Mouse (Mus musculus): ENCODE data around the gene Fam78a. TPM values are rescaled to one million over a fixed set of nuclear protein-coding genes. Genes with fewer than 3 reads are reported as not detected.

Gene Fam78a
- total and polyA plus RNA-seq, 3 experiments: 0.07 to 0.47 (median 0.21) TPM

DNA sequence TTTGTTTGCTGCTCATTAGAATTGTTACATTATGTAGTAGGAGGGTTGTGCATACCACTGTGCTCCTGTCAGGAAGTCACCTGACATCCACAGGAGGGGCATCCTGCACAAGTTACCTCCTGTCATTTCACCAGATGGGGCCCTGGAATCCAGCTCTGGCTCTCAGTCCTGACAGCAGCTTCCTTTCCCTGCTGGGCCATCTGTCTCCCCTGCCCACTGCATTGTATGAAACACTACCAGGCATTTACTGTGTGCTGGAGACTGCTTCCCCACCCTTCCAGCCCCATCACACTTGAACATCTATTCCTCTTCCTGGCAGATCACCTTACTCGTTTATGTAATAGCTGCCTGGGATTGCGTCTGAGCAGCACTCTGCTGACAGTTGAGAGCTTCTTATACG lies 55.0 kb downstream of the Fam78a start:
- dilution Hi-C loops (cut with MboI; ENCODE audit: extremely low pct_ligation_motif_present, extremely low pct_unique_long_range_greater_than_20kb, low sequenced_read_pairs) (no loop called here), in situ Hi-C loops (cut with MboI; ENCODE audit: low pct_ligation_motif_present, low pct_unique_long_range_greater_than_20kb, low sequenced_read_pairs) (no loop called here)
- Histone ChIP-seq H3K9me3 (replicated peaks; ENCODE audit: low read length) (no peaks in the 10 kb centered on the region), H3K27ac (ENCODE audit: insufficient read depth, low read depth) (no peak overlapping the region), H3K4me1 (ENCODE audit: control insufficient read depth in 1 of 2, insufficient read depth in 2 of 2) (peaks cover 0 to 4% of the 10 kb centered on the region in 2 experiments; a peak in 2 of 4 replicates), H3K9ac (ENCODE audit: insufficient read depth, low read depth) (no peak overlapping the region), H3K4me3 (replicated peaks in 1 of 3; ENCODE audit: low read depth in 2 of 3, low read length in 2 of 3, poor library complexity in 1 of 3) (no peak overlapping the region), H3K79me2 (replicated peaks; ENCODE audit: control insufficient read depth, extremely low read depth, insufficient read depth, poor library complexity, severe bottlenecking) (no peaks in the 10 kb centered on the region), H3K27me3 (replicated peaks) (no peaks in the 10 kb centered on the region), H3K36me3 (replicated peaks in 1 of 2; ENCODE audit: control insufficient read depth in 1 of 2, insufficient read depth in 1 of 2, low read length in 1 of 2) (peaks cover 73 to 93% of the 10 kb centered on the region in 2 experiments), H3K4me2 (ENCODE audit: insufficient read depth, low read depth, poor library complexity, severe bottlenecking) (no peak overlapping the region)
- DNase-seq (ENCODE audit: extremely low read depth): no peak
- TF ChIP-seq POLR2A (IDR thresholded peaks at IDR 0.05; ENCODE audit: low read depth, low read length): no peak
- TF ChIP-seq GABPA (IDR thresholded peaks at IDR 0.05; ENCODE audit: insufficient replicate concordance, low read depth, low read length): no peak

DNA sequence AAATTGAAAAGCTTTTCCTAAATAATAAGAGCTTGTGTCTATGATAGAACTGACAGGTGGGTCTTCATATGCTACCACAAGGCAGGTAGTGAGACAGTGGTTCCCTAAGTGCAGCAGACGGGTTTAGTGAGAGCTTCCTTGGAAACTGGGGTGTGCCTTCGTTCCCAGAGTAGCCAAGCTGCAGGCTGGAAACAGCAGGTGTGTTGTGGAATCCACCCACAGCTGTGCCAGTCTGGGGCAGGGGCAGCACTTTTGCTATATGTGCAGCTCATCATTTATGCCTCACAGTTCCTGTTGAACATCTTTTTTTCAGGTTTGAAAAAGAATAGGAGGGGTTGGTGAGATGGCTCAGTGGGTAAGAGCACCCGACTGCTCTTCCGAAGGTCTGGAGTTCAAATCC lies 60.3 kb downstream of the Fam78a start:
- H3K9me3 ChIP-seq (replicated peaks; ENCODE audit: low read length): no peaks in the 10 kb centered on the region
- no peak for TF ChIP-seq E2F4 (IDR thresholded peaks at IDR 0.05; ENCODE audit: insufficient replicate concordance, low read depth, low read length)
- no peak for TF ChIP-seq MXI1 (IDR thresholded peaks at IDR 0.05; ENCODE audit: low read depth, low read length)
- in situ Hi-C loops (cut with MboI; ENCODE audit: low pct_ligation_motif_present, low pct_unique_long_range_greater_than_20kb, low sequenced_read_pairs): no loop called here
- peaks cover 4 to 15% of the 10 kb centered on the region in 2 experiments for H3K4me1 ChIP-seq (ENCODE audit: control insufficient read depth in 1 of 2, insufficient read depth in 2 of 2)
- H3K27me3 ChIP-seq (replicated peaks): no peaks in the 10 kb centered on the region
- DNase-seq (ENCODE audit: extremely low read depth): no peak
- H3K79me2 ChIP-seq (replicated peaks; ENCODE audit: control insufficient read depth, extremely low read depth, insufficient read depth, poor library complexity, severe bottlenecking): no peaks in the 10 kb centered on the region
- no peak overlapping the region for H3K9ac ChIP-seq (ENCODE audit: insufficient read depth, low read depth)
- no peak overlapping the region for H3K27ac ChIP-seq (ENCODE audit: insufficient read depth, low read depth)
- dilution Hi-C loops (cut with MboI; ENCODE audit: extremely low pct_ligation_motif_present, extremely low pct_unique_long_range_greater_than_20kb, low sequenced_read_pairs): no loop called here
- H3K4me3 ChIP-seq (replicated peaks in 1 of 3; ENCODE audit: low read depth in 2 of 3, low read length in 2 of 3, poor library complexity in 1 of 3): no peak overlapping the region
- peaks cover 66 to 92% of the 10 kb centered on the region in 2 experiments for H3K36me3 ChIP-seq (replicated peaks in 1 of 2; ENCODE audit: control insufficient read depth in 1 of 2, insufficient read depth in 1 of 2, low read length in 1 of 2)
- H3K4me2 ChIP-seq (ENCODE audit: insufficient read depth, low read depth, poor library complexity, severe bottlenecking): no peak overlapping the region

DNA sequence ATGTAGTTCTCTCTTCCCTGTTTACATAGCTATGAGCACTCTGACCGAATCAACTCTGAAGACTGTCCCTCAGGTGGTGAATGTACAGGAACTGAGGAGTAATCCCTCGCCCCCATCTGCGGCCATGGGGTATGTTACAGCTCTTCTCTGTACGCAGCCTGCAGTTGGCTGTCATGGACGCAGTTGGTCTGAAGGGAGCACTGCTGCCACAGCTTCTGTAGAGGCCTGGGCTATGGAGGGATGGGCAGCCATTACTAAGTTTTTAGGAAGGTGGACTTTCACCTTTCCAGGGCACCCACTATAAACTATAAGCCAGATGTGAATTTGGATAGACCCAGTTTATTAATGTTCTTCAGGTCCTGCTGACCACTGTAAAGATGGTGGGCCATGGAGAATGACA lies 64.4 kb downstream of the Fam78a start:
- H3K9me3 ChIP-seq (replicated peaks; ENCODE audit: low read length): no peaks in the 10 kb centered on the region
- no peak for DNase-seq (ENCODE audit: extremely low read depth)
- H3K27ac ChIP-seq (ENCODE audit: insufficient read depth, low read depth): no peak overlapping the region
- H3K4me2 ChIP-seq (ENCODE audit: insufficient read depth, low read depth, poor library complexity, severe bottlenecking): no peak overlapping the region
- no peak overlapping the region for H3K9ac ChIP-seq (ENCODE audit: insufficient read depth, low read depth)
- no peaks in the 10 kb centered on the region for H3K27me3 ChIP-seq (replicated peaks)
- TF ChIP-seq NRF1 (IDR thresholded peaks at IDR 0.05; ENCODE audit: low read depth, low read length): no peak
- TF ChIP-seq SMC3 (IDR thresholded peaks at IDR 0.05; ENCODE audit: low read depth, low read length): no peak
- TF ChIP-seq TCF12 (IDR thresholded peaks at IDR 0.05; ENCODE audit: low read depth, low read length): no peak
- TF ChIP-seq POLR2AphosphoS2 (IDR thresholded peaks at IDR 0.05; ENCODE audit: low read depth, low read length): no peak
- TF ChIP-seq KAT2A (IDR thresholded peaks at IDR 0.05; ENCODE audit: insufficient replicate concordance, low read length): no peak
- no peak for TF ChIP-seq JUN (IDR thresholded peaks at IDR 0.05; ENCODE audit: insufficient read depth, low read depth, low read length)
- TF ChIP-seq UBTF (IDR thresholded peaks at IDR 0.05; ENCODE audit: low read depth, low read length): no peak
- peaks cover 4 to 15% of the 10 kb centered on the region in 2 experiments for H3K4me1 ChIP-seq (ENCODE audit: control insufficient read depth in 1 of 2, insufficient read depth in 2 of 2)
- in situ Hi-C loops (cut with MboI; ENCODE audit: low pct_ligation_motif_present, low pct_unique_long_range_greater_than_20kb, low sequenced_read_pairs): no loop called here
- dilution Hi-C loops (cut with MboI; ENCODE audit: extremely low pct_ligation_motif_present, extremely low pct_unique_long_range_greater_than_20kb, low sequenced_read_pairs): no loop called here
- H3K36me3 ChIP-seq (replicated peaks in 1 of 2; ENCODE audit: control insufficient read depth in 1 of 2, insufficient read depth in 1 of 2, low read length in 1 of 2): peaks cover 71 to 96% of the 10 kb centered on the region in 2 experiments
- H3K4me3 ChIP-seq (replicated peaks in 1 of 3; ENCODE audit: low read depth in 2 of 3, low read length in 2 of 3, poor library complexity in 1 of 3): no peak overlapping the region
- no peaks in the 10 kb centered on the region for H3K79me2 ChIP-seq (replicated peaks; ENCODE audit: control insufficient read depth, extremely low read depth, insufficient read depth, poor library complexity, severe bottlenecking)
